21 mouse cellular contexts compared by ENCODE assay signal in the genomic region with DNA sequence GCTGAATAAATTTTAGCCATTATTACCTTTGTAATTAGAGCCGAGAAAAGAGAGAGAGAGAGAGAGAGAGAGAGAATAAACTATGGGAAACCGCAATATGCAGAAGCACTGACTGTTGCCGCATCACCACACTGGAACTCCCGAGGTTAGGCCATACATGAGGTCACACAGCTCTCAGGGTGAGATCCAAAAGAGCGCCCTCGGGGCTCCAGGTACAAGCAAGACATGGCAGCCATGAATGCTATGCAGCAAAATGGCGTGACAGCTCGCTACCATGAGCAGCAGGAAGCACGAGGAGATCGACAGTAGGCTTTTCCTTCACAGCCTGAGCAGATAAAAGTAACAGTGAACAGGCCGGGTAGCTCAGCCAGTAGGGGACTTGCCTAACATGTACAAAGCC.
DNase-seq lines count a peak whose midpoint lies in the region; ATAC-seq and TF ChIP-seq lines count a peak whose summit lies in the region.
"Had no signal": no experiment of that assay in that cellular context is flagged by ENCODE, and none has a peak within 500 bp of the region (broad histone marks: within the 10 kb centered on the region; RNA-seq: fewer than 3 reads in every experiment).

No protein-coding gene starts in this region.

- peak overlapping the region; percentile 45; the same call in 1 of the 2 replicates for H3K4me3 ChIP-seq in E14TG2a.4 (replicated peaks; ENCODE audit: low read length)
- no peak overlapping the region for H3K4me3 ChIP-seq in neural tube, embryonic 15.5 days (replicated peaks)
- no peak overlapping the region for H3K4me3 ChIP-seq in kidney, adult 2 months (ENCODE audit: insufficient read depth, low read depth, low read length)
- H3K4me3 ChIP-seq: embryonic facial prominence, embryonic 10.5 days; embryonic facial prominence, embryonic 12.5 days; forebrain, embryonic 13.5 days; forebrain, embryonic 15.5 days had no signal

- no peak for ATAC-seq in neural tube, embryonic 15.5 days (ENCODE audit: low FRiP score)
- ATAC-seq: activated CD4-positive, CD25-positive, alpha-beta regulatory T cell, adult 4 months; forebrain, embryonic 13.5 days; forebrain, embryonic 15.5 days; forebrain, postnatal 0 days had no signal

- no peaks in the 10 kb centered on the region for H3K36me3 ChIP-seq in E14TG2a.4 (ENCODE audit: insufficient read depth, low read length)
- H3K36me3 ChIP-seq in neural tube, embryonic 15.5 days = no peaks in the 10 kb centered on the region
- H3K36me3 ChIP-seq in kidney, adult 2 months (ENCODE audit: control insufficient read depth, insufficient read depth, low read length) = no peaks in the 10 kb centered on the region
- H3K36me3 ChIP-seq: embryonic facial prominence, embryonic 10.5 days; embryonic facial prominence, embryonic 12.5 days; forebrain, embryonic 15.5 days had no signal

- H3K4me2 ChIP-seq in neural tube, embryonic 15.5 days = no peak overlapping the region
- H3K4me2 ChIP-seq: embryonic facial prominence, embryonic 12.5 days; forebrain, embryonic 13.5 days; forebrain, embryonic 15.5 days had no signal

- TF ChIP-seq CTCF in E14TG2a.4 (conservative IDR thresholded peaks at IDR 0.05; ENCODE audit: low read length) = no peak
- no peak for TF ChIP-seq CTCF in kidney, adult 2 months (conservative IDR thresholded peaks at IDR 0.05; ENCODE audit: insufficient read depth, insufficient read length, low read depth, low read length)

- no peaks in the 10 kb centered on the region for H3K9me3 ChIP-seq in E14TG2a.4 (ENCODE audit: low read length)
- H3K9me3 ChIP-seq in neural tube, embryonic 15.5 days (replicated peaks) = no peaks in the 10 kb centered on the region
- H3K9me3 ChIP-seq: embryonic facial prominence, embryonic 10.5 days; embryonic facial prominence, embryonic 12.5 days; forebrain, embryonic 13.5 days; forebrain, embryonic 15.5 days had no signal

- 0 out of 2 replicates have a peak overlapping the region, but pooled peaks have one; percentile 23 for H3K27ac ChIP-seq in neural tube, embryonic 15.5 days (replicated peaks)
- no peak overlapping the region for H3K27ac ChIP-seq in kidney, adult 2 months (ENCODE audit: insufficient read depth, low read depth, low read length)
- H3K27ac ChIP-seq: embryonic facial prominence, embryonic 10.5 days; embryonic facial prominence, embryonic 12.5 days; forebrain, embryonic 13.5 days; forebrain, embryonic 15.5 days had no signal

- H3K27me3 ChIP-seq in E14TG2a.4 (ENCODE audit: insufficient read depth, low read length) = no peaks in the 10 kb centered on the region
- no peaks in the 10 kb centered on the region for H3K27me3 ChIP-seq in neural tube, embryonic 15.5 days (replicated peaks)
- no peaks in the 10 kb centered on the region for H3K27me3 ChIP-seq in kidney, adult 2 months (replicated peaks; ENCODE audit: control insufficient read depth, insufficient read depth, low read length)
- H3K27me3 ChIP-seq: embryonic facial prominence, embryonic 12.5 days; forebrain, embryonic 13.5 days; forebrain, embryonic 15.5 days had no signal

- H3K4me1 ChIP-seq in E14TG2a.4 (replicated peaks; ENCODE audit: low read depth, low read length) = peaks cover 38% of the 10 kb centered on the region
- peaks cover 3% of the 10 kb centered on the region; the same call in 1 of the 2 replicates for H3K4me1 ChIP-seq in neural tube, embryonic 15.5 days
- peaks cover 13% of the 10 kb centered on the region for H3K4me1 ChIP-seq in kidney, adult 2 months (ENCODE audit: control insufficient read depth, insufficient read depth, low read length)
- H3K4me1 ChIP-seq: forebrain, embryonic 13.5 days; forebrain, embryonic 15.5 days had no signal

- no peak for TF ChIP-seq POLR2A in kidney, adult 2 months (IDR thresholded peaks at IDR 0.05; ENCODE audit: low read depth, low read length)

- WGBS in neural tube, embryonic 15.5 days = 79% methylated on average over 11 of the region's 11 CpGs
- WGBS in kidney, adult 2 months = 89% methylated on average over 11 of the region's 11 CpGs

- DNase-seq in ES-CJ7 (ENCODE audit: low read depth, low spot score) (peak; percentile 31), R1 (ENCODE audit: low read depth, low spot score) (peak; percentile 64)
- no peak for DNase-seq in lung, postnatal 25 days (ENCODE audit: low spot score)
- no peak for DNase-seq in heart, postnatal 4 days
- no peak for DNase-seq in kidney, adult 2 months
- DNase-seq: adrenal gland, adult 8-10 months; adrenal gland, postnatal 14 days; adrenal gland, postnatal 36 days; cerebellum, adult 11-12 months; cerebellum, adult 2 months; cerebellum, adult 9-10 months; cerebellum, postnatal 10 days; cerebellum, postnatal 25 days; forebrain, postnatal 0 days had no signal

- no peak overlapping the region for H3K9ac ChIP-seq in neural tube, embryonic 15.5 days (replicated peaks)
- H3K9ac ChIP-seq: embryonic facial prominence, embryonic 12.5 days; forebrain, embryonic 13.5 days; forebrain, embryonic 15.5 days; forebrain, postnatal 0 days had no signal

Comparison
In these comparisons a context has a peak if more than half of its experiments do, and no peak if none do; other contexts are left out.
1. DNase-seq: peak in ES-CJ7 (single experiment) and R1 (single experiment); none in lung, postnatal 25 days (single experiment), heart, postnatal 4 days (single experiment) and kidney, adult 2 months (single experiment).